Mouse (Mus musculus) E14TG2a.4 (cell line): ENCODE data around the gene Ei24.

Source experiments
- CTCF ChIP-seq: conservative IDR thresholded peaks from 2 replicates; pipeline ENCODE4 v1.5.1; 2014; ENCODE audit warnings: low read length
- NANOG ChIP-seq: IDR thresholded peaks from 2 replicates; pipeline ENCODE4 v1.6.1; 2014; ENCODE audit warnings: borderline replicate concordance, low read length, mixed read lengths
- POU5F1 ChIP-seq: IDR thresholded peaks from 2 replicates; pipeline ENCODE4 v1.6.1; 2014; ENCODE audit warnings: low read length, borderline replicate concordance

DNA sequence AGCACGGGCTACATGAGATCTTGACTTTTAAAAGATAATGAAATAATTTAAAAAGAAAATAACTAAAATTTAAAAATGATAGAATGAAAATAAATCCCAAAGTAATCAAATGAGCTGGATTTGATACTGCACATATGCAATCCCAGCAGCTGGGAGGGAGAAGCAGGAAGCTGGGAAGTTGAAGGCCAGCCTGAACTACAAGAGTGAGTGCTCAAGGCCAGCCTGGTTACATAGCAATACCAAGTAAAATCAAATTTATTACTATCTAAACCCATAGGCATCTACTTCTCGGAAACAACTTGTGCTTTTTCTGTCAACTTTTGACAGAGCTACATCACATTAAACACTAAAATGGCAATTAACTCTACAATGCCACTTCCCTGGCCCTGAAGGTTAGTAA, 13.3 kb downstream of the Ei24 start:
- no peak for TF ChIP-seq POU5F1
- TF ChIP-seq CTCF = no peak
- no peak for TF ChIP-seq NANOG
